Mouse (Mus musculus) heart, adult 2 months (tissue): ENCODE measurements at regions not wholly inside any gene's neighbourhood (a gene's known extent, or its start where the extent isn't known, plus 50 kb on each side); places are given as distances from the start of the nearest gene placed in this dataset.

ENCODE experiments used
- CTCF ChIP-seq: fragments of 200-600 bp; IDR thresholded peaks from 2 replicates; pipeline ENCODE4 v1.8.1; 2022; ENCODE audit warnings: antibody characterized with exemption, mild to moderate bottlenecking, moderate library complexity
- POLR2A ChIP-seq: fragments of 200-500 bp; IDR thresholded peaks from 2 replicates; pipeline ENCODE4 v1.6.1; 2011; ENCODE audit warnings: mild to moderate bottlenecking, low read depth, low read length, control low read depth; ENCODE audit not compliant: insufficient read depth

GRCm38 (mm10) chr3:39234921-39235320 lies 348.2 kb downstream of the Fat4 start:
- TF ChIP-seq CTCF, result no peak
- TF ChIP-seq POLR2A, result no peak
